Mouse (Mus musculus): Measurements from ENCODE around the gene Mcfd2.

Mcfd2 gene

DNA sequence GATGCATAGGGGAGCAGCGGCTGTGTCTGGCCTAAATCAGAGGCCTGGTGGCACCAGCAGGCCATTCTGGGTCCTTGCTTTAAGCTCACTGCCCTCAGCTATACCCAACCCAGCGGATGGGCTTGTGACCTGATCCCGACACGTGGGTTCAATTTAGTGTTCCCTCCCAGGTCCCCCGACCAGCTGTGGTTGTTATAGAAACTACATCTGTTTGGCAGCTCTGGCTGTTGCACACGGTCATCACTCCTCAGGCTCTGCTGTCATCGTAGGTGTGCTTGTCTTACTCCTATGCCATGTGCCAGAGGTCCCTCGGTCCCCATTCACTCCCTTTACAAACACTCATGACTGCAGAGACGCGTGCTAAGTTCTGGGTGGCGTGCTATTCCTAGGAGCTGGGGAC, 27.9 kb downstream of the Mcfd2 start:
- DNase-seq (ENCODE audit: extremely low read depth, low read depth): no peak

DNA sequence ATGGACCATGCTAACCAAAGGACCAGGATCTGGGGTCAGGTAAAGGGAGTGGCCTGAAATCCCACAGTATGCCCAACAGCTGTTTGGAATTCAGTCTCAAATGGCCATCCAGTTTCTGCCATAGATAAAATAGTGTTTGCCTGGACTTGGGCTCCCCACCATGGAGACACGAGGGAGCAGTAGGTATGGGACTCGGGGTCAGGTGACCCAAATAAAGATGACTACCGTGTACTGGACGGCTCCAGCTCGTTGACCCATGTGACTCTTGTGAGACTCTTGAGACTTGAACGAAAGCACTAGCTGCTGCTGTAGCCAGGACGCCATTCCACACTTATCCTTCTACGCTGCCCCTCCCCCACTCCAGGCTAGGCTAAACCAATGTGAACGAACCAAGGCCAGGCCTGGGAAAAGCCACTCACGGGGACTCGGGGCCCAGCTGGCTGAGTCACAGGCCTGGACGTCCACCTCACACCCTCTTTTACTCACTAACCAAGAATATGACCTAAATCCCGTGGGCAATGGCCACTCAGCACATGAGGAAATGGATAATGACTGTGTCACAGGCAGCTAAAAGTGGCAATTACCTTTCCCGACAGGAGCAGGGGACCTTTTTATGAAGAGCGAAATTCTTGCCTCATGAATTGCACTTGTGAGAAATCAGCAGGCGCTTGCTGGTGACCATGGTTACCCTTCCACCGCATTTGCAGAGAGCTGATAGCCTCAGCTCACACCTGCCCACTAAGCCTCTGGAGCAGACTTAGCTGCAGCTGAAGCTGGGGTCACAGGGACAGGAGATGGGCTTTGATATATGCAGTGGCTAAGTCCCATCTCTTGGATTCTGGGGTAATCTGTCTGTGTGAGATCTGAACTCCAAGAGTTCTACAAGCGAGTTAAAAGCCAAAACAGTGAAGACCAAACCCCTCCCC, 28.7 kb downstream of the Mcfd2 start:
- DNase-seq (ENCODE audit: extremely low read depth, low read depth): no peak

DNA sequence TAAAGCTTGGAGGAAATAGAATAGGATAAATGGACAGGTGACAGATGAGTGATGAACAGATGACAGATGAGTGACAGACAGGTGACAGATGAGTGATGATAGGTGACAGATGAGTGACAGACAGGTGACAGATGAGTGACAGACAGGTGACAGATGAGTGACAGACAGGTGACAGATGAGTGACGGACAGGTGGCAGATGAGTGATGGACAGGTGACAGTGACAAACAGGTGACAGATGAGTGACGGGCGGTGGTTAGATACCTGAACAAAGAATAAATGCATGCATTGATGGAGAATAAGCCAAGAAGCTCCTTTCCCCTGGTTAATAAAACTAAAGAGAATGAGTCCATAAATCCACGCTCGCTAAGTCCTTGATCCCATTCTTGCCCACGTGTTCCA, 30.7 kb downstream of the Mcfd2 start:
- DNase-seq (ENCODE audit: extremely low read depth, low read depth): no peak

DNA sequence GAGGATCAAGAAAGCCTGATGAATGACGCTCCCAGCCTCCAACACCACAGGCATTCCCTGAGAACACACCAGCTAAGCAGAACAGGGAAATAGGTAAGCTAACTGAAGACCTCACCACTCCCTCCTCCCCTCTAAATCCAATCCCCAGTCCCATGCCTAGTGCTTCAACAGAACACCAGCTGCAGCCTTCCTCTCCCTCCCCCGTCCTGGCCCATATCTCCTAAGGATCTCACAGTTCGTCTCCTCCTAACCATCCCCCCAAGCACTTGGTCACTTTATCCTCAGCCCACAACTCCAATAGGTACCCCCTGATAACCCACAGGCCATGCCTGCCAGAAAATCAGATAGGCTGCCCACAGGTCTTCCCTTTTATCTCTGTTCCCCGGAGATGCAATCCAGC, 37.9 kb downstream of the Mcfd2 start:
- DNase-seq (ENCODE audit: extremely low read depth, low read depth): no peak

DNA sequence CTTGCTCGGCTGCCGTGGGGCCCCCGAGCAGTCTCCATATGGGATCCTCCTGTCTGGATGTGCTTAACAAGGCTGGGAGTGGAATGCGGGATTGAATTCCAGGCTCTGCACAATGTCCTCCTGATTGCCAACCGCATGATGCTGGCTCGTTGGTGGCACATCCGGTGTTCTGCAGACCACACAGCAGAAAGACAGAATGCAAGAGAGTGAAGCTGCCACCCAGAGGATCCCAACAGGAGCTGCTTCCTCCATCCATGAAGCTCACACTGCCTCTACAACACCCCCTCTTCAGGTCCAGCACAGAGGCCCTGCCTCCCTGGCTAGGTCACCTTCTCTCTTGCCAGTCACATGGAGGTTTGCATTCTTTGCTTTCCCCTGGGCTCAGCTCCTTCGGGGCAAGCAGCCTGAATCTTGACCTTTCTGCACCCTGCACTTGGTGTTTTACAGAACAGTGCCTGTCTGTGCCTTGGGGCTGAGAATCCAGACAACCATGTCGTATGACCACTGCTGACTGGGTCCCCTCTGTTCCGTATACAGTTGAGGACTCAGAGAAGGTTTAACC, 39.6 kb downstream of the Mcfd2 start:
- no peak for DNase-seq (ENCODE audit: extremely low read depth, low read depth)

DNA sequence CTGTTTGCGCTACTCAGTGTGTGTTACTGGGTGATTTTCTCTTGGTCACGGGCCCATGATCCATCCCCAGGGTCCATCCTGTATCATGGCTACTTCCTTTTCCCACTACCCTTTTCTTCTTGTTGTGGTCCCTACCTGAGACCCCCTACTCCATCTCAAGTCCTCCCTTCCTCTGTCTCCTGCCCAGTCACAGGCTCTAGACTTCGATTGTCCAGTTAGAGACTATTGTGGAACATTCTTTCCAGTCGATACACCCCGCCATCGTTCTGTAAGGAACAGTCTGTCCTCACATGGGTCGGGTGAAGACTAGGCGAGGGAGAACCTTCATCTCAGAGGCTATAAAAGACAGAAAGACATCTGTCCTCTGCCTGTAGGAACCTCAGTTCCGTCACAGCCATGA, 40.4 kb downstream of the Mcfd2 start:
- DNase-seq (ENCODE audit: extremely low read depth, low read depth): no peak

DNA sequence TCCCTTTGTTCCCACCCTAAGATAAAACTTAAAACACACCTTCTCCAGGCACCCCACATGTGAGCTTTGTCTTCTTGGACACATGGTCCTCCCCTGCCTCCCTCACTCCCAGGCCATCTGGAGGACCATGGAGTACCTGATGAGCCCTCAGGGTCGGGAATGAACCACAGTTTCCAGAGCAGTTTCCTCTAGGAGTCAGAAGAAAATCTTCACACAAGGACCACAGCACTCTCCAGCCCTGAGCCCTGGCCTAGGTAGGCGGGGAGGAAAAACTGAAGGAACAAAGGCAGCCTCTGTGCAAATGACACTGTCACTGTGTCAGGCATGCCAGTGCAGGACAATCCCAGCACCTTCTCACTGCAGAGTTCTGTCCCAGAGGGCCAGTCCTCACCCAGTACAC, 41.3 kb downstream of the Mcfd2 start:
- no peak for DNase-seq (ENCODE audit: extremely low read depth, low read depth)

DNA sequence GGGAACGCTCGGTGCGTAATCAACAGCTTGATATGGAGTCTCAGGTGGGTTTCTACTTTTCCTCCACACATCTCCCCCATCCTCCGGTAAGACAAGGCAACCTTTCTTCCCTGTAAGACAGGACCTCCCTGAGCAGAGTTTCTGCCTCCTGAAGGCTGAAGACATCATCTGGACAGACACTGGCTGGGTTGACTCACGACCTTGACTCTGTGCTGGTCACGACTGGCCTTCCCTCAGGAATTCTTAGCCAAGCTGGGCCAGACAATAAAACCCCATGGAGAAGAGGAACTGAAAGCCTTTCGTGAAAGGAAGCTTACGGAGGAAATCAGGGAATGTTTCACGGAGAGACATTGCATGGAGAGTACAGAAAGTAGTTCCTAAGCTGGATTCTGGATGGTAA, 46.3 kb downstream of the Mcfd2 start:
- no peak for DNase-seq (ENCODE audit: extremely low read depth, low read depth)

DNA sequence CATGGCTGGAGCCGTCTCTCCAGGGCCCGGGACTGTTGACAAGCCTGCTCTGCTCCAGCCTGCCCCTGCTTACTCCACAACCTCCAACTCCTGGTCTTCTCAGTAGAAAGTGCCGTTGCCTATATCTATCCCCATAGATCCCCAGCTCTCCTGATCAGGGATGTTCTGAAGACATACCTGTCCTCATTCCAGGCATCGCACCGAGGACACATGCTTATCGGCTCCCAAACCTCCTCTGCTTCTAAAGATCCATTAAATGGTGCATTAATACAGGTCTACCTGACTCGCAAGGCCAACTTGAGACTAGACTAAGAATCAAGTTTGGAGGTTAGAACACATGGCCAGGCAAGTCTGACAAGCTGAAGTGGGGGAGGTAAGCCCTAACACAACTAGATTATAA, 51.2 kb downstream of the Mcfd2 start:
- no peak for DNase-seq (ENCODE audit: extremely low read depth, low read depth)

DNA sequence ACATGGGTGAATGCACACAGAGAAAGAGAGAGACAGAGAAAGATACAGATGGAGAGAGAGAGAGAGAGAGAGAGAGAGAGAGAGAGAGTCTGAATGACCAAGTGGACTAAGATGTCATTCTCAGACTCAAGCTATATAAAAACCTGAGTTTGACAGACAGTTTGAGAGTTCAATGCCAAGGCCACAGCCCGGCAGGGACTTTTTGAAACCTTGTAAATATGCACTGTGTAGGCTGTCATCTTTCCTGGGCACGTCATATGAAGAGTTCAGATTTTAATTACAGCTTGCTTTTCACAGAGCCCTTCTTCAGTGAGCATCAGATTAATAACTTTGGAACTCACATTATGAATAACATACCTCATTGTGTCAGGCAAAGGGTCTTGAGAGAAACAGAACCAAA, 55.2 kb downstream of the Mcfd2 start:
- no peak for DNase-seq (ENCODE audit: extremely low read depth, low read depth)

DNA sequence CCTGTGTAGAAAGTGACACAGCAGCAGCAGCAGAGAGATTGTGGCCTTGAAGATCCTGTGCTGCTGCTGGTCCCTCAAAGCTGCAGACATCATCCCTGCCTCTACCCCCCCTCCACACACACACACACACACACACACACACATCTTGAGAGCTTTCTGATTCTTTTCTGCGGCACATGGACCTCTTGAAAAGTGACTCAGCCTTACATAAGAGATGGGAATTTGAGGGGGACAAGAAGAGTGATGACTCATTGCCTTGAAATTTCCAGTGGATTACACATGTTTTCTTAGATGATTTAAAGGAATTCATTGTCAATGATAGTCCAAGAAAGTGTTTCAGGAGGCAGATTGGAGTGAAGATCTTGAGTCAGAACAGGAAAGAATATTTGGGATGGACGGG, 58.9 kb downstream of the Mcfd2 start:
- no peak for DNase-seq (ENCODE audit: extremely low read depth, low read depth)

Data from MEL-GATA-1-ER (cell line).